Comparison of ENCODE assay signal across 9 mouse cellular contexts in genomic region chr14:54912109-54912850, GRCm38 (mm10). TPM values are rescaled to one million over a fixed set of nuclear protein-coding genes. Genes with fewer than 3 reads are reported as not detected.
DNase-seq lines count a peak whose midpoint lies in the region; ATAC-seq and TF ChIP-seq lines count a peak whose summit lies in the region.
"Had no signal": no experiment of that assay in that cellular context is flagged by ENCODE, and none has a peak within 500 bp of the region (broad histone marks: within the 10 kb centered on the region; RNA-seq: fewer than 3 reads in every experiment).

No protein-coding gene starts in this region.

- no peak for TF ChIP-seq CTCF in kidney, postnatal 0 days (IDR thresholded peaks at IDR 0.05; ENCODE audit: low read depth)

- no peaks in the 10 kb centered on the region for H3K9me3 ChIP-seq in kidney, postnatal 0 days (replicated peaks; ENCODE audit: low read length)
- H3K9me3 ChIP-seq in embryonic facial prominence, embryonic 12.5 days = no peaks in the 10 kb centered on the region
- H3K9me3 ChIP-seq in intestine, embryonic 16.5 days (ENCODE audit: control insufficient read depth, low read length) = no peaks in the 10 kb centered on the region
- no peaks in the 10 kb centered on the region for H3K9me3 ChIP-seq in neural tube, embryonic 14.5 days (ENCODE audit: control insufficient read depth, low read length)

- H3K27ac ChIP-seq in kidney, postnatal 0 days = peak overlapping the region; percentile 31; the same call in 1 of the 2 replicates
- H3K27ac ChIP-seq in brown adipose tissue, adult 24 weeks (replicated peaks; ENCODE audit: low read depth, low read length) = no peak overlapping the region
- H3K27ac ChIP-seq in embryonic facial prominence, embryonic 12.5 days = peak overlapping the region; percentile 86
- peak overlapping the region; percentile 80 for H3K27ac ChIP-seq in intestine, embryonic 16.5 days (ENCODE audit: low read length)
- H3K27ac ChIP-seq in neural tube, embryonic 14.5 days (ENCODE audit: low read depth, low read length) = peak overlapping the region; percentile 93

- peaks cover 23% of the 10 kb centered on the region for H3K36me3 ChIP-seq in kidney, postnatal 0 days (ENCODE audit: insufficient read depth, low read length)
- peaks cover 52% of the 10 kb centered on the region for H3K36me3 ChIP-seq in embryonic facial prominence, embryonic 12.5 days
- H3K36me3 ChIP-seq in intestine, embryonic 16.5 days (ENCODE audit: control insufficient read depth, insufficient read depth, low read length) = no peaks in the 10 kb centered on the region
- H3K36me3 ChIP-seq in neural tube, embryonic 14.5 days (ENCODE audit: control insufficient read depth, insufficient read depth, low read length) = peaks cover 35% of the 10 kb centered on the region

- H3K4me1 ChIP-seq in kidney, postnatal 0 days (replicated peaks; ENCODE audit: insufficient read depth, low read length) = no peaks in the 10 kb centered on the region; the same call in 1 of the 2 replicates
- peaks cover 3% of the 10 kb centered on the region; the same call in 1 of the 2 replicates for H3K4me1 ChIP-seq in brown adipose tissue, adult 24 weeks (ENCODE audit: control insufficient read depth, insufficient read depth, insufficient read length, low read length)
- peaks cover 9% of the 10 kb centered on the region for H3K4me1 ChIP-seq in embryonic facial prominence, embryonic 12.5 days
- H3K4me1 ChIP-seq in intestine, embryonic 16.5 days (ENCODE audit: control insufficient read depth, insufficient read depth, low read length) = peaks cover 14% of the 10 kb centered on the region
- H3K4me1 ChIP-seq in neural tube, embryonic 14.5 days (ENCODE audit: control insufficient read depth, insufficient read depth, low read length) = peaks cover 20% of the 10 kb centered on the region; the same call in 1 of the 2 replicates

- H3K9ac ChIP-seq in kidney, postnatal 0 days (ENCODE audit: low read depth, low read length) = peak overlapping the region; percentile 87
- peak overlapping the region; percentile 94 for H3K9ac ChIP-seq in embryonic facial prominence, embryonic 12.5 days
- H3K9ac ChIP-seq in intestine, embryonic 16.5 days (ENCODE audit: low read depth, low read length) = peak overlapping the region; percentile 89
- H3K9ac ChIP-seq in neural tube, embryonic 14.5 days (replicated peaks; ENCODE audit: low read depth, low read length) = peak overlapping the region; percentile 97

- 1% methylated on average over 60 of the region's 69 CpGs for WGBS in kidney, postnatal 0 days
- WGBS in embryonic facial prominence, embryonic 12.5 days = 4% methylated on average over 57 of the region's 69 CpGs
- WGBS in intestine, embryonic 16.5 days = 2% methylated on average over 59 of the region's 69 CpGs
- 2% methylated on average over 62 of the region's 69 CpGs for WGBS in neural tube, embryonic 14.5 days

- DNase-seq in kidney, postnatal 0 days (ENCODE audit: low spot score) = peak; percentile 38
- DNase-seq in kidney, postnatal 14 days = no peak
- no peak for DNase-seq in layer of hippocampus, postnatal 36 days
- DNase-seq in ovary, adult 18-20 months (ENCODE audit: low spot score) = no peak

- H3K27me3 ChIP-seq in kidney, postnatal 0 days (ENCODE audit: insufficient read depth, low read length) = no peaks in the 10 kb centered on the region
- H3K27me3 ChIP-seq in embryonic facial prominence, embryonic 12.5 days = no peaks in the 10 kb centered on the region
- peaks cover 4% of the 10 kb centered on the region; the same call in 1 of the 2 replicates for H3K27me3 ChIP-seq in intestine, embryonic 16.5 days (replicated peaks; ENCODE audit: control insufficient read depth, insufficient read depth, low read length)
- H3K27me3 ChIP-seq in neural tube, embryonic 14.5 days (ENCODE audit: control insufficient read depth, insufficient read depth, low read length) = no peaks in the 10 kb centered on the region

- ATAC-seq in kidney, postnatal 0 days (replicated peaks; ENCODE audit: low FRiP score, low read depth) = peak; percentile 52
- peak; percentile 49; the same call in 1 of the 2 replicates for ATAC-seq in embryonic facial prominence, embryonic 12.5 days (ENCODE audit: insufficient number of reproducible peaks, insufficient read depth, low FRiP score, low TSS enrichment)
- peak; percentile 68 for ATAC-seq in intestine, embryonic 16.5 days
- ATAC-seq in neural tube, embryonic 14.5 days (ENCODE audit: low read depth) = peak; percentile 70

- peak overlapping the region; percentile 99 for H3K4me2 ChIP-seq in kidney, postnatal 0 days (ENCODE audit: low read length)
- peak overlapping the region; percentile 86 for H3K4me2 ChIP-seq in embryonic facial prominence, embryonic 12.5 days (replicated peaks)
- peak overlapping the region; percentile 97 for H3K4me2 ChIP-seq in intestine, embryonic 16.5 days (ENCODE audit: low read depth, low read length)
- peak overlapping the region; percentile 96 for H3K4me2 ChIP-seq in neural tube, embryonic 14.5 days (ENCODE audit: low read depth, low read length)

- peak overlapping the region; percentile 91 for H3K4me3 ChIP-seq in kidney, postnatal 0 days (replicated peaks; ENCODE audit: low read depth, low read length)
- peak overlapping the region; percentile 96 for H3K4me3 ChIP-seq in brown adipose tissue, adult 24 weeks (ENCODE audit: insufficient read depth, low read depth, low read length)
- peak overlapping the region; percentile 80 for H3K4me3 ChIP-seq in embryonic facial prominence, embryonic 12.5 days
- H3K4me3 ChIP-seq in intestine, embryonic 16.5 days (ENCODE audit: low read length) = peak overlapping the region; percentile 89
- H3K4me3 ChIP-seq in neural tube, embryonic 14.5 days (ENCODE audit: low read depth, low read length) = peak overlapping the region; percentile 88

RNA-seq across cellular contexts. Expression of gene Slc22a17, which starts 0.7 kb away (rescaled TPM):
- 39.9 and 48.1 TPM in 2 replicates for polyA plus RNA-seq in kidney, postnatal 0 days (2015; fragmentation: Nextera tagmentation; extraction: Ambion mirVana)
- polyA plus RNA-seq in brown adipose tissue, adult 24 weeks (2012; ENCODE audit: insufficient read depth, insufficient read length, missing spikeins) = 4.9 and 6.6 TPM in 2 replicates
- 114 and 122 TPM in 2 replicates for polyA plus RNA-seq in embryonic facial prominence, embryonic 12.5 days (2016; fragmentation: Nextera tagmentation; extraction: Ambion mirVana)
- polyA plus RNA-seq in intestine, embryonic 16.5 days (2015; fragmentation: Nextera tagmentation; extraction: Ambion mirVana) = 21.2 and 23.8 TPM in 2 replicates
- 121 and 122 TPM in 2 replicates for polyA plus RNA-seq in neural tube, embryonic 14.5 days (2014; fragmentation: Nextera tagmentation; extraction: Ambion mirVana)
- 100 to 1,000 TPM; 661 to 670 TPM for total RNA-seq in layer of hippocampus, postnatal 36 days (2021)

RNA-seq across cellular contexts. Expression of gene Efs, which starts 13.6 kb away (rescaled TPM):
- 15.0 and 16.0 TPM in 2 replicates for polyA plus RNA-seq in kidney, postnatal 0 days (2015; fragmentation: Nextera tagmentation; extraction: Ambion mirVana)
- polyA plus RNA-seq in brown adipose tissue, adult 24 weeks (2012; ENCODE audit: insufficient read depth, insufficient read length, missing spikeins) = 2.6 and 3.4 TPM in 2 replicates
- 49.0 and 49.3 TPM in 2 replicates for polyA plus RNA-seq in embryonic facial prominence, embryonic 12.5 days (2016; fragmentation: Nextera tagmentation; extraction: Ambion mirVana)
- 17.1 and 18.0 TPM in 2 replicates for polyA plus RNA-seq in intestine, embryonic 16.5 days (2015; fragmentation: Nextera tagmentation; extraction: Ambion mirVana)
- 9.9 and 13.5 TPM in 2 replicates for polyA plus RNA-seq in neural tube, embryonic 14.5 days (2014; fragmentation: Nextera tagmentation; extraction: Ambion mirVana)
- total RNA-seq in layer of hippocampus, postnatal 36 days (2021) = 10 to 100 TPM; 10.3 to 11.7 TPM

RNA-seq across cellular contexts. Expression of gene Pabpn1, which starts 20.0 kb away (rescaled TPM):
- polyA plus RNA-seq in kidney, postnatal 0 days (2015; fragmentation: Nextera tagmentation; extraction: Ambion mirVana) = 113 and 123 TPM in 2 replicates
- polyA plus RNA-seq in brown adipose tissue, adult 24 weeks (2012; ENCODE audit: insufficient read depth, insufficient read length, missing spikeins) = 75.5 and 89.7 TPM in 2 replicates
- polyA plus RNA-seq in embryonic facial prominence, embryonic 12.5 days (2016; fragmentation: Nextera tagmentation; extraction: Ambion mirVana) = 199 and 201 TPM in 2 replicates
- 79.8 and 84.7 TPM in 2 replicates for polyA plus RNA-seq in intestine, embryonic 16.5 days (2015; fragmentation: Nextera tagmentation; extraction: Ambion mirVana)
- polyA plus RNA-seq in neural tube, embryonic 14.5 days (2014; fragmentation: Nextera tagmentation; extraction: Ambion mirVana) = 149 and 176 TPM in 2 replicates
- 100 to 1,000 TPM; 231 to 275 TPM for total RNA-seq in layer of hippocampus, postnatal 36 days (2021)

RNA-seq across cellular contexts. Expression of gene Il25, which starts 20.2 kb away (rescaled TPM):
- 0.11 TPM in 1 of 2 replicates, not detected in the other for polyA plus RNA-seq in kidney, postnatal 0 days (2015; fragmentation: Nextera tagmentation; extraction: Ambion mirVana)
- polyA plus RNA-seq in brown adipose tissue, adult 24 weeks (2012; ENCODE audit: insufficient read depth, insufficient read length, missing spikeins) = not detected in 2 replicates
- 0.15 TPM in 1 of 2 replicates, not detected in the other for polyA plus RNA-seq in embryonic facial prominence, embryonic 12.5 days (2016; fragmentation: Nextera tagmentation; extraction: Ambion mirVana)
- polyA plus RNA-seq in intestine, embryonic 16.5 days (2015; fragmentation: Nextera tagmentation; extraction: Ambion mirVana) = 0.12 TPM in 1 of 2 replicates, not detected in the other
- 0.39 and 0.76 TPM in 2 replicates for polyA plus RNA-seq in neural tube, embryonic 14.5 days (2014; fragmentation: Nextera tagmentation; extraction: Ambion mirVana)
- not detected for total RNA-seq in layer of hippocampus, postnatal 36 days (2021)
- total RNA-seq: adrenal gland, postnatal 36 days had no signal

RNA-seq across cellular contexts. Expression of gene Cmtm5, which starts 23.8 kb away (rescaled TPM):
- 1.9 and 2.1 TPM in 2 replicates for polyA plus RNA-seq in kidney, postnatal 0 days (2015; fragmentation: Nextera tagmentation; extraction: Ambion mirVana)
- 1.8 and 3.3 TPM in 2 replicates for polyA plus RNA-seq in brown adipose tissue, adult 24 weeks (2012; ENCODE audit: insufficient read depth, insufficient read length, missing spikeins)
- 6.2 and 9.5 TPM in 2 replicates for polyA plus RNA-seq in embryonic facial prominence, embryonic 12.5 days (2016; fragmentation: Nextera tagmentation; extraction: Ambion mirVana)
- polyA plus RNA-seq in intestine, embryonic 16.5 days (2015; fragmentation: Nextera tagmentation; extraction: Ambion mirVana) = 2.0 and 2.8 TPM in 2 replicates
- 10.4 and 17.5 TPM in 2 replicates for polyA plus RNA-seq in neural tube, embryonic 14.5 days (2014; fragmentation: Nextera tagmentation; extraction: Ambion mirVana)
- total RNA-seq in layer of hippocampus, postnatal 36 days (2021) = 10 to 100 TPM; 70.3 to 80.4 TPM
